Mouse (Mus musculus): Measurements from ENCODE around the gene Apbb2. TPM values are rescaled to one million over a fixed set of nuclear protein-coding genes. Genes with fewer than 3 reads are reported as not detected.

The Apbb2 gene
- total and polyA plus RNA-seq, 2 experiments from 2014 or later = 31.8 to 41.0 TPM

DNA sequence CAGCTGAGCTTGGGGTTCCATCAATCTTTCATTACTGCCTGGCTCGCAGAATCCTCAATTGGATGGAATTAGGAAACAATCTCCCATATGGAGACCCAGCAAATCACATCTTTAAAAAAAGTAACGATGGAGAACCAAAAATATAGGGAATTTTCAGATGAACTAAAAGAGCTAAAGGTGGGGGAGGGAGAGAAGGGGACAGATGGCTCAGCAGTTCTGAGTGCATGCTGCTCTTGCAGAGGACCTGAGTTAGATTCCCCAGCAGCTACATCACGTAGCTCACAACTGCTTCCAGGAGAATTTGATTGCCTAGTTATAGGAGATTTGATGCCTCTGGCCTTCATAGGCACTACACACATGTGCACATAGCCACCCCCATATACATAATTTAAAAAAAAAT, 263.4 kb downstream of the Apbb2 start:
- Histone ChIP-seq H3K36me3 (replicated peaks; ENCODE audit: control insufficient read depth, insufficient read depth, low read length) (no peaks in the 10 kb centered on the region), H3K9me3 (replicated peaks; ENCODE audit: control insufficient read depth, low read length) (no peaks in the 10 kb centered on the region), H3K4me3 (ENCODE audit: low read depth, low read length) (no peak overlapping the region), H3K4me1 (ENCODE audit: control insufficient read depth, insufficient read depth) (no peaks in the 10 kb centered on the region), H3K27ac (ENCODE audit: low read depth) (no peak overlapping the region), H3K4me2 (ENCODE audit: low read depth, low read length) (no peak overlapping the region), H3K27me3 (ENCODE audit: control insufficient read depth, insufficient read depth, low read length) (no peaks in the 10 kb centered on the region), H3K9ac (replicated peaks; ENCODE audit: low read depth, low read length) (no peak overlapping the region)
- WGBS = 93% methylated on average over 3 of the region's 3 CpGs
- ATAC-seq (ENCODE audit: insufficient read depth, low read depth) = no peak
- TF ChIP-seq CTCF (IDR thresholded peaks at IDR 0.05; ENCODE audit: low read depth) = no peak
- no peak for TF ChIP-seq EP300 (IDR thresholded peaks at IDR 0.05; ENCODE audit: low read depth)
- no peak for DNase-seq (ENCODE audit: low spot score)

- no peak overlapping the region for H3K4me2 ChIP-seq (ENCODE audit: low read depth, low read length)
- H3K27ac ChIP-seq (ENCODE audit: low read depth) = no peak overlapping the region
- no peaks in the 10 kb centered on the region for H3K9me3 ChIP-seq (replicated peaks; ENCODE audit: control insufficient read depth, low read length)
- H3K4me3 ChIP-seq (ENCODE audit: low read depth, low read length) = no peak overlapping the region
- TF ChIP-seq EP300 (IDR thresholded peaks at IDR 0.05; ENCODE audit: low read depth) (no peak), CTCF (IDR thresholded peaks at IDR 0.05; ENCODE audit: low read depth) (no peak)
- no peaks in the 10 kb centered on the region for H3K36me3 ChIP-seq (replicated peaks; ENCODE audit: control insufficient read depth, insufficient read depth, low read length)
- no peak overlapping the region for H3K9ac ChIP-seq (replicated peaks; ENCODE audit: low read depth, low read length)
- WGBS = 64% methylated on average over 3 of the region's 3 CpGs
- ATAC-seq (ENCODE audit: insufficient read depth, low read depth) = no peak
- no peaks in the 10 kb centered on the region for H3K4me1 ChIP-seq (ENCODE audit: control insufficient read depth, insufficient read depth)
- DNase-seq (ENCODE audit: low spot score) = no peak
- no peaks in the 10 kb centered on the region for H3K27me3 ChIP-seq (ENCODE audit: control insufficient read depth, insufficient read depth, low read length)
Observed at GRCm38 (mm10) chr5:66353876-66354275, 264.7 kb downstream of the Apbb2 start.

GRCm38 (mm10) chr5:66351836-66352390, 266.7 kb downstream of the Apbb2 start:
- H3K27me3 ChIP-seq (ENCODE audit: control insufficient read depth, insufficient read depth, low read length) = no peaks in the 10 kb centered on the region
- no peak for ATAC-seq (ENCODE audit: insufficient read depth, low read depth)
- no peaks in the 10 kb centered on the region for H3K9me3 ChIP-seq (replicated peaks; ENCODE audit: control insufficient read depth, low read length)
- 61% methylated on average over 7 of the region's 7 CpGs for WGBS
- H3K4me2 ChIP-seq (ENCODE audit: low read depth, low read length) = no peak overlapping the region
- H3K4me3 ChIP-seq (ENCODE audit: low read depth, low read length) = no peak overlapping the region
- no peak overlapping the region for H3K9ac ChIP-seq (replicated peaks; ENCODE audit: low read depth, low read length)
- DNase-seq (ENCODE audit: low spot score) = no peak
- TF ChIP-seq CTCF (IDR thresholded peaks at IDR 0.05; ENCODE audit: low read depth) = no peak
- no peak for TF ChIP-seq EP300 (IDR thresholded peaks at IDR 0.05; ENCODE audit: low read depth)
- no peaks in the 10 kb centered on the region for H3K36me3 ChIP-seq (replicated peaks; ENCODE audit: control insufficient read depth, insufficient read depth, low read length)
- H3K27ac ChIP-seq (ENCODE audit: low read depth) = no peak overlapping the region
- no peaks in the 10 kb centered on the region for H3K4me1 ChIP-seq (ENCODE audit: control insufficient read depth, insufficient read depth)

- H3K36me3 ChIP-seq (replicated peaks; ENCODE audit: control insufficient read depth, insufficient read depth, low read length) = no peaks in the 10 kb centered on the region
- no peak overlapping the region for H3K4me2 ChIP-seq (ENCODE audit: low read depth, low read length)
- H3K9me3 ChIP-seq (replicated peaks; ENCODE audit: control insufficient read depth, low read length) = no peaks in the 10 kb centered on the region
- no peaks in the 10 kb centered on the region for H3K27me3 ChIP-seq (ENCODE audit: control insufficient read depth, insufficient read depth, low read length)
- TF ChIP-seq EP300 (IDR thresholded peaks at IDR 0.05; ENCODE audit: low read depth) = no peak
- no peak for TF ChIP-seq CTCF (IDR thresholded peaks at IDR 0.05; ENCODE audit: low read depth)
- no peak overlapping the region for H3K27ac ChIP-seq (ENCODE audit: low read depth)
- H3K9ac ChIP-seq (replicated peaks; ENCODE audit: low read depth, low read length) = no peak overlapping the region
- no peak for DNase-seq (ENCODE audit: low spot score)
- ATAC-seq (ENCODE audit: insufficient read depth, low read depth) = no peak
- 66% methylated on average over 12 of the region's 12 CpGs for WGBS
- H3K4me1 ChIP-seq (ENCODE audit: control insufficient read depth, insufficient read depth) = no peaks in the 10 kb centered on the region
- H3K4me3 ChIP-seq (ENCODE audit: low read depth, low read length) = no peak overlapping the region
Observed at GRCm38 (mm10) chr5:66351064-66351463, 267.5 kb downstream of the Apbb2 start.

DNA sequence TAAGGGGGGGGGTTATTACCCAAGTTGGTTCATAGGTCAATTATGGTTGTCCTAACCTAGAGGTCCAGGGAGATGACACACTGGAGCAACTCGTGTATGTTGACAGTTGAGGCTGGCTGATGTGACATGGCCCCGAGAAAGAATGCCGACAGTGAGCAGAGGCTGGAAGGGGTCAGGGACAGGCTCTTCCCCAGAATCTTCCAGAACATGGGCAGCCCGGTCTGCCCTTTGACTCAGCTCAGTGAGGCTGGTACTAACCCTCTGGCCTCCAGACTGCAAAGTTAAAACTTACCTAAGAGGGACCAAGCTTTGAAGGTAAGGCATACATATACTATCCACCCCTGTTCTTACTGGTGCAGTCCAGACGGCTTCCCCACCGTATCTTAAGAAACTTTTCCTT, 268.0 kb downstream of the Apbb2 start:
- Histone ChIP-seq H3K9me3 (replicated peaks; ENCODE audit: control insufficient read depth, low read length) (no peaks in the 10 kb centered on the region), H3K27me3 (ENCODE audit: control insufficient read depth, insufficient read depth, low read length) (no peaks in the 10 kb centered on the region), H3K4me3 (ENCODE audit: low read depth, low read length) (no peak overlapping the region), H3K4me2 (ENCODE audit: low read depth, low read length) (no peak overlapping the region), H3K36me3 (replicated peaks; ENCODE audit: control insufficient read depth, insufficient read depth, low read length) (no peaks in the 10 kb centered on the region), H3K27ac (ENCODE audit: low read depth) (no peak overlapping the region), H3K4me1 (ENCODE audit: control insufficient read depth, insufficient read depth) (no peaks in the 10 kb centered on the region), H3K9ac (replicated peaks; ENCODE audit: low read depth, low read length) (no peak overlapping the region)
- ATAC-seq (ENCODE audit: insufficient read depth, low read depth) (no peak), DNase-seq (ENCODE audit: low spot score) (no peak)
- WGBS = 76% methylated on average over 6 of the region's 6 CpGs
- no peak for TF ChIP-seq CTCF (IDR thresholded peaks at IDR 0.05; ENCODE audit: low read depth)
- TF ChIP-seq EP300 (IDR thresholded peaks at IDR 0.05; ENCODE audit: low read depth) = no peak

DNA sequence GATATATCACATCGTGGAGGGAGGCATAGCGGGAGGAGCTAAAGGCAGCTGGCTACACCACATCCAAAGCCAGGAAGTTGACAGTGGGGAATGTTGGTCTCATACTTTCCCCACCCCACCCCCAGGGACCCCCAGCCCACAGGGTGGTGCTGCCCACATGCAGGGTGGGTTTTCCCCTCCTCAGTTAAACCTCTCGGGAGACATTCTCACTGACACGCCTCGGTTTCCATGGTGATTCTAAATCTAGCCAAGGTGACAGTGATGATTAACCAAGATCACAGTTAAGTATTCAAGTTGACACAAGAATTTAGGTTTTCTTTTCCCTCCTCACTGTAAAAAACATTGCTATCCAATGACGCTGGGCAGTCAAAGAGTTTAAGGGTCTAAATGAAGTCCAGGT, 270.2 kb downstream of the Apbb2 start:
- Histone ChIP-seq H3K4me2 (ENCODE audit: low read depth, low read length) (no peak overlapping the region), H3K27ac (ENCODE audit: low read depth) (no peak overlapping the region), H3K9me3 (replicated peaks; ENCODE audit: control insufficient read depth, low read length) (no peaks in the 10 kb centered on the region), H3K4me1 (ENCODE audit: control insufficient read depth, insufficient read depth) (no peaks in the 10 kb centered on the region), H3K27me3 (ENCODE audit: control insufficient read depth, insufficient read depth, low read length) (no peaks in the 10 kb centered on the region), H3K4me3 (ENCODE audit: low read depth, low read length) (no peak overlapping the region), H3K36me3 (replicated peaks; ENCODE audit: control insufficient read depth, insufficient read depth, low read length) (no peaks in the 10 kb centered on the region), H3K9ac (replicated peaks; ENCODE audit: low read depth, low read length) (no peak overlapping the region)
- ATAC-seq (ENCODE audit: insufficient read depth, low read depth) = no peak
- no peak for TF ChIP-seq CTCF (IDR thresholded peaks at IDR 0.05; ENCODE audit: low read depth)
- no peak for TF ChIP-seq EP300 (IDR thresholded peaks at IDR 0.05; ENCODE audit: low read depth)
- no peak for DNase-seq (ENCODE audit: low spot score)
- WGBS = 87% methylated on average over 6 of the region's 6 CpGs

Data from heart, postnatal 0 days (tissue).